Mouse (Mus musculus) CH12.LX (cell line): ENCODE measurements around the gene Vps36.

Source experiments
- CHD1 ChIP-seq: IDR thresholded peaks from 2 replicates; pipeline ENCODE4 v1.6.1; 2012; ENCODE audit warnings: low read depth, low read length, improper control_type of control experiment, inconsistent platforms
- CTCF ChIP-seq, 2 experiments: IDR thresholded peaks in 1 of 2; conservative IDR thresholded peaks in 1 of 2; 2 replicates each; pipeline ENCODE4 v1.5.1; 2011 to 2012; ENCODE audit warnings: low read depth in 2 of 2, low read length in 2 of 2, improper control_type of control experiment in 1 of 2, inconsistent platforms in 1 of 2, mild to moderate bottlenecking in 1 of 2, moderate library complexity in 1 of 2
- EP300 ChIP-seq: IDR thresholded peaks from 2 replicates; pipeline ENCODE4 v1.6.1; 2011; ENCODE audit warnings: low read length, improper control_type of control experiment
- HCFC1 ChIP-seq: IDR thresholded peaks from 2 replicates; pipeline ENCODE4 v1.6.1; 2012; ENCODE audit warnings: low read depth, mild to moderate bottlenecking, inconsistent platforms, low read length, improper control_type of control experiment
- IRF4 ChIP-seq: IDR thresholded peaks from 2 replicates; pipeline ENCODE4 v1.6.1; 2014; ENCODE audit warnings: low read depth, mild to moderate bottlenecking, inconsistent platforms, low read length, improper control_type of control experiment
- JUND ChIP-seq: conservative IDR thresholded peaks from 2 replicates; pipeline ENCODE4 v1.6.1; 2011; ENCODE audit warnings: low read depth, low read length, improper control_type of control experiment
- NELFE ChIP-seq: IDR thresholded peaks from 2 replicates; pipeline ENCODE4 v1.6.1; 2011; ENCODE audit warnings: low read depth, low read length, improper control_type of control experiment
- POLR2A ChIP-seq: IDR thresholded peaks from 2 replicates; pipeline ENCODE4 v1.6.1; 2011; ENCODE audit warnings: low read depth, mild to moderate bottlenecking, improper control_type of control experiment, low read length
- POLR2AphosphoS2 ChIP-seq: IDR thresholded peaks from 2 replicates; pipeline ENCODE4 v1.6.1; 2011; ENCODE audit warnings: low read depth, low read length, improper control_type of control experiment
- RAD21 ChIP-seq: IDR thresholded peaks from 2 replicates; pipeline ENCODE4 v1.6.1; 2011; ENCODE audit warnings: low read depth, mild to moderate bottlenecking, low read length, improper control_type of control experiment, moderate library complexity
- UBTF ChIP-seq: IDR thresholded peaks from 2 replicates; pipeline ENCODE4 v1.6.1; 2012; ENCODE audit warnings: low read depth, mild to moderate bottlenecking, inconsistent platforms, low read length, improper control_type of control experiment, moderate library complexity
- USF2 ChIP-seq: conservative IDR thresholded peaks from 2 replicates; pipeline ENCODE4 v1.6.1; 2011; ENCODE audit warnings: low read depth, low read length, improper control_type of control experiment
- ZC3H11A ChIP-seq: IDR thresholded peaks from 2 replicates; pipeline ENCODE4 v1.6.1; 2012; ENCODE audit warnings: low read depth, mild to moderate bottlenecking, inconsistent platforms, low read length, improper control_type of control experiment

- no peak for TF ChIP-seq CTCF (conservative IDR thresholded peaks at IDR 0.05 in 1 of 2, IDR thresholded peaks at IDR 0.05 in 1 of 2; ENCODE audit: low read depth in 2 of 2, low read length in 2 of 2)
- TF ChIP-seq CHD1 = no peak
- TF ChIP-seq EP300 = no peak
- TF ChIP-seq ZC3H11A = no peak
- TF ChIP-seq HCFC1 = no peak
- TF ChIP-seq POLR2AphosphoS2 = no peak
- no peak for TF ChIP-seq IRF4
- no peak for TF ChIP-seq POLR2A
- TF ChIP-seq UBTF = no peak
- TF ChIP-seq JUND = no peak
- TF ChIP-seq NELFE = no peak
- no peak for TF ChIP-seq USF2
- no peak for TF ChIP-seq RAD21
Observed at GRCm38 (mm10) chr8:22162206-22162605, 30.4 kb upstream of the Vps36 start.
